Mouse (Mus musculus): ENCODE measurements around the gene Syngap1. TPM values are rescaled to one million over a fixed set of nuclear protein-coding genes. Genes with fewer than 3 reads are reported as not detected.

The Syngap1 gene
- polyA plus RNA-seq, 1 experiment = 14.8 TPM

DNA sequence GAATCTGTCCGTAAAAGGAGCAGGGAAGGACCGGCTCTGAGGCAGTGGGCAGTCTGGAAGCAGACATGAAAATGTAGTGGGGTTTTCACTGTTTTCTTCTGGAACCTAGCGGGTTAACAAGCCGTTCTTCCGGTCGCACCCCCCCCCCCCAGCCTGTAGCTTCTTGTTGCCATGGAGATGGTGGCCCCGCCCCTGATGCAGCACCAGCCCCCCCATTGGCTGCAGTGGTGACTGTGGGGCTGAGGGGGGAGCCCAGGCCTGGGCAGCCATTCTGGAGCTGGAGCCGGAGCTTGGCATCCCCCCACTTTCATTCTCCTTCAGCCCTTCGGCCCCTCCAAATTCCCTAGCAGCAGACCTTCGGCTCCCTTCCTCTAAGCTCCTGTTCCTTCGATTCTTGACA, 10.4 kb downstream of the Syngap1 start:
- Histone ChIP-seq H3K27me3 (replicated peaks; ENCODE audit: control insufficient read depth, insufficient read depth, low read length) (no peaks in the 10 kb centered on the region), H3K4me1 (ENCODE audit: control insufficient read depth, insufficient read depth, low read length) (peaks cover 4% of the 10 kb centered on the region), H3K4me3 (ENCODE audit: insufficient read depth, low read depth, low read length) (peak overlapping the region; percentile 33), H3K36me3 (ENCODE audit: control insufficient read depth, insufficient read depth, low read length) (no peaks in the 10 kb centered on the region), H3K27ac (ENCODE audit: insufficient read depth, low read depth, low read length) (no peak overlapping the region)
- peak; percentile 75 for DNase-seq
- WGBS = 7% methylated on average over 11 of the region's 11 CpGs
- TF ChIP-seq POLR2A (IDR thresholded peaks at IDR 0.05; ENCODE audit: low read depth, low read length) (no peak), CTCF (conservative IDR thresholded peaks at IDR 0.05; ENCODE audit: insufficient read depth, insufficient read length, low read depth, low read length) (no peak)

DNA sequence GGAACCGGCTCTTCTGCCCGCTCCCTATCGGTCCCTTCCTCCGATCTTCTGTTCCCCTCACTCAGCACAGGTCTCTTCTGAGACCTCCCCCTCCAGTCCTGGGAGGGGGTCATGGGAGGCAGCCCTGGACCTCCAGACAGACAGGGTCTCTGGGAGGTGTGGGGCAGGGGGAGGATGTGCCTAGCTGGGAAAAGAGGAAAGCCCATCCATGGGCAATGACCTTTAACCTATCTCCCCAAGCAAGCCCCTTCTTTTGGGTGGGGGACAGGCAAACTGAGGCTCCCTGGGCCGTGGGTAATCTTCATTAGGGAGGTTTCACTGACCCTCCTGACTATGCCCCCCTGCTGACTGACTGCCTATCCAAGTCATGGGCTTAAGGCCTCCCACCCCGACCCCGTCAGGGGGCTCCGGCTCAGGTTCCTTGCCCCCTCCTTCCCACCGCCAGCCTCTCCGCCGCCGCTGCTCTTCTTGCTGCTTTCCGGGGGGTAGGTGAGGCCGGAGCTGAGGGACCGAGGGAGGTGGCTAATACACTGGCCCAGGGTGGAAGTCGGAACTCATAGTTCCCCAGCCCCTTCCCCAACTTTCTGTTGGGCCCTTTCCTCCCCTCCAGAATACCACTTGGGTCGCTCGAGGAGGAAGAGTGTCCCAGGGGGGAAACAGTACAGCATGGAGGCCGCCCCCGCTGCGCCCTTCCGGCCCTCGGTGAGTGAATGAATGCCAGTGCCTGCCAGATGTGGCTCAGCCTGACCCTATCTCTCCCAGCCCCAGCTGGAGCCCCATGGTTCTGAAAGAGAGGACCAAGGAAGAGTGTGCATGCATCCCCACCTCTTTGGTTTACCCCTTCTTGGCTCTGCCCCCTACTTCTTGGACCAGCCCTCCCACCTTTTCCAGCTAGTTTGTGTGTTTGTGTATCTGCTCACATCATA, 11.2 kb downstream of the Syngap1 start:
- no peak overlapping the region for H3K27ac ChIP-seq (ENCODE audit: insufficient read depth, low read depth, low read length)
- peaks cover 4% of the 10 kb centered on the region for H3K4me1 ChIP-seq (ENCODE audit: control insufficient read depth, insufficient read depth, low read length)
- peak overlapping the region; percentile 33 for H3K4me3 ChIP-seq (ENCODE audit: insufficient read depth, low read depth, low read length)
- H3K36me3 ChIP-seq (ENCODE audit: control insufficient read depth, insufficient read depth, low read length) = no peaks in the 10 kb centered on the region
- DNase-seq = no peak
- no peaks in the 10 kb centered on the region for H3K27me3 ChIP-seq (replicated peaks; ENCODE audit: control insufficient read depth, insufficient read depth, low read length)
- WGBS = 33% methylated on average over 23 of the region's 23 CpGs
- TF ChIP-seq CTCF (conservative IDR thresholded peaks at IDR 0.05; ENCODE audit: insufficient read depth, insufficient read length, low read depth, low read length) = no peak
- TF ChIP-seq POLR2A (IDR thresholded peaks at IDR 0.05; ENCODE audit: low read depth, low read length) = no peak

DNA sequence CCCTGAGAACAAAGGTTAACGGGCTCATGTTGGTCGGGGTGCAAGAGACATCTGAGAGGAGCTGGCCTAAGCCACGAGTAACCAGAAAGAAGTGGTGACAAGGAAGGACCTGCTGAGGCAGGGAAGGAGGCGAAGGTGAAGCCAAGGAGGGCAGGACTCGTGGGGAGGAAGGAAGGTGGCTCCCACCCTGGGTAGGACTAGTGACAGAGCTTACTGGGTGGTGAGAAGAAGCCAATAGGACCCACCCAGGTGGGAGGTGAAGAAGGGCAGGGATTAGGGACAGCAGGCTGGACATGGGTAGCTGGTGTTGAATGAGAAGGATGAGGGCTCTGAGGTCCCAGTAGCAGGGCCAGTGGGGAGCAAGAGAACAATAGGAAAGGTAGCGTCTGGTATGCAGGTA, 12.1 kb downstream of the Syngap1 start:
- TF ChIP-seq CTCF (conservative IDR thresholded peaks at IDR 0.05; ENCODE audit: insufficient read depth, insufficient read length, low read depth, low read length) = no peak
- no peak for TF ChIP-seq POLR2A (IDR thresholded peaks at IDR 0.05; ENCODE audit: low read depth, low read length)

DNA sequence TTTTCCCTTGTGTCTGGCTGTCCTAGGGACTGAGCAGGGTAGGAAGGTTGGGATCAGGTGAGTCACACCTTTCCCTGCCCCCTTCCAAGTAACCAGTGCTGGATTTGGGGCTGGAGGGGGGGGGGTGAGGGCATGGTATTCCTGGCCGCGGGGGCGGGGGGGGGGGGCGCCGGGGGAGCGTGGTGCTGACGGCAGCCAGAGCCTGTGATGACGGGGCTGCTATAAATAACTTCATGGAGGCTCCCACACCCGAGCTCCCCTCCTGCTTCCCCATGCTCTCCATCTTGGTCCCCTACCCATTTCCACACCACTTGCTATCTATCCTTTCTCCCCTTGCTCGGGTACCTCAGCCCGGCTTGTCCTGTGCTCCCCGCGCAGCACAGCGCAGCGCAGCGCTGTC, 12.7 kb downstream of the Syngap1 start:
- H3K4me1 ChIP-seq (ENCODE audit: control insufficient read depth, insufficient read depth, low read length) = no peaks in the 10 kb centered on the region; the same call in none of the 2 replicates
- no peak overlapping the region for H3K4me3 ChIP-seq (ENCODE audit: insufficient read depth, low read depth, low read length)
- DNase-seq = no peak
- 28% methylated on average over 16 of the region's 16 CpGs for WGBS
- no peaks in the 10 kb centered on the region for H3K27me3 ChIP-seq (replicated peaks; ENCODE audit: control insufficient read depth, insufficient read depth, low read length)
- no peaks in the 10 kb centered on the region for H3K36me3 ChIP-seq (ENCODE audit: control insufficient read depth, insufficient read depth, low read length)
- TF ChIP-seq CTCF (conservative IDR thresholded peaks at IDR 0.05; ENCODE audit: insufficient read depth, insufficient read length, low read depth, low read length) (no peak), POLR2A (IDR thresholded peaks at IDR 0.05; ENCODE audit: low read depth, low read length) (no peak)
- no peak overlapping the region for H3K27ac ChIP-seq (ENCODE audit: insufficient read depth, low read depth, low read length)

More for the DNA sequence above, 12.1 kb downstream of the Syngap1 start:
- Histone ChIP-seq H3K27ac (ENCODE audit: insufficient read depth, low read depth, low read length) (no peak overlapping the region), H3K4me1 (ENCODE audit: control insufficient read depth, insufficient read depth, low read length) (no peaks in the 10 kb centered on the region; the same call in none of the 2 replicates), H3K27me3 (replicated peaks; ENCODE audit: control insufficient read depth, insufficient read depth, low read length) (no peaks in the 10 kb centered on the region), H3K36me3 (ENCODE audit: control insufficient read depth, insufficient read depth, low read length) (no peaks in the 10 kb centered on the region), H3K4me3 (ENCODE audit: insufficient read depth, low read depth, low read length) (no peak overlapping the region)
- DNase-seq = no peak
- 48% methylated on average over 6 of the region's 6 CpGs for WGBS

DNA sequence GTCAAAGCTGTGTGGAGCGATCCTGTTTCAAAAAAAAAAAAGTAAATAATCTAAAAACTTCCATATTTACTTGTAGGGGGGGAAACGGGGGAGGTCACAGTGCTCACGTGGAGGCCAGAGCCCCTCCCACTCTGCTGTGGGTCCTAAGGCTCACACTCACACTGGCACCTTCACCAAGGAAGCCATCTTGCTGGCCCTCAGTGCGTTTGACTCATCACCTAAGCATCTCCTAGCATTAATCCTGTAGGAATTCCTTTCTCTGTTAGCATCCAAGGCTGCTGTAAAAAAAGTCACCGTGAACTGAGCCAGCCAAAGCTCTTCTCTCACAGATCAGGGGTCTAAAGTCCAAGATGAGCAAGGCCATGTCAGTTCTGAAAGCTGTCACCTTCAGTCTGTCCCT, 15.3 kb downstream of the Syngap1 start:
- TF ChIP-seq CTCF (conservative IDR thresholded peaks at IDR 0.05; ENCODE audit: insufficient read depth, insufficient read length, low read depth, low read length) (no peak), POLR2A (IDR thresholded peaks at IDR 0.05; ENCODE audit: low read depth, low read length) (no peak)
- Histone ChIP-seq H3K36me3 (ENCODE audit: control insufficient read depth, insufficient read depth, low read length) (no peaks in the 10 kb centered on the region), H3K27ac (ENCODE audit: insufficient read depth, low read depth, low read length) (no peak overlapping the region), H3K27me3 (replicated peaks; ENCODE audit: control insufficient read depth, insufficient read depth, low read length) (no peaks in the 10 kb centered on the region), H3K4me1 (ENCODE audit: control insufficient read depth, insufficient read depth, low read length) (no peaks in the 10 kb centered on the region; the same call in 1 of the 2 replicates), H3K4me3 (ENCODE audit: insufficient read depth, low read depth, low read length) (no peak overlapping the region)
- no peak for DNase-seq
- 75% methylated on average over 5 of the region's 5 CpGs for WGBS

DNA sequence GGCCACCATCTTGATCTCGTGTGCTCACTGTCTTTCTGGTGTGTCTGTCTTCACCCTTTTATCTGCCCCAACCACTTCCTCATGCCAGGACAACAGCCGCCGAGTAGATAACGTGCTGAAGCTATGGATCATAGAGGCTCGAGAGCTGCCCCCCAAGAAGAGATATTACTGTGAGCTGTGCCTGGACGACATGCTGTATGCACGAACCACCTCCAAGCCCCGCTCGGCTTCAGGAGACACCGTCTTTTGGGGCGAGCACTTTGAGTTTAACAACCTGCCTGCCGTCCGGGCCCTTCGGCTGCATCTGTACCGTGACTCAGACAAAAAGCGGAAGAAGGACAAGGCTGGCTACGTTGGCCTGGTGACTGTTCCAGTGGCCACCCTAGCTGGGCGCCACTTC, 15.8 kb downstream of the Syngap1 start:
- Histone ChIP-seq H3K4me1 (ENCODE audit: control insufficient read depth, insufficient read depth, low read length) (no peaks in the 10 kb centered on the region; the same call in 1 of the 2 replicates), H3K36me3 (ENCODE audit: control insufficient read depth, insufficient read depth, low read length) (no peaks in the 10 kb centered on the region), H3K4me3 (ENCODE audit: insufficient read depth, low read depth, low read length) (no peak overlapping the region), H3K27ac (ENCODE audit: insufficient read depth, low read depth, low read length) (no peak overlapping the region), H3K27me3 (replicated peaks; ENCODE audit: control insufficient read depth, insufficient read depth, low read length) (no peaks in the 10 kb centered on the region)
- 92% methylated on average over 18 of the region's 18 CpGs for WGBS
- DNase-seq = no peak
- TF ChIP-seq POLR2A (IDR thresholded peaks at IDR 0.05; ENCODE audit: low read depth, low read length) = no peak
- no peak for TF ChIP-seq CTCF (conservative IDR thresholded peaks at IDR 0.05; ENCODE audit: insufficient read depth, insufficient read length, low read depth, low read length)

DNA sequence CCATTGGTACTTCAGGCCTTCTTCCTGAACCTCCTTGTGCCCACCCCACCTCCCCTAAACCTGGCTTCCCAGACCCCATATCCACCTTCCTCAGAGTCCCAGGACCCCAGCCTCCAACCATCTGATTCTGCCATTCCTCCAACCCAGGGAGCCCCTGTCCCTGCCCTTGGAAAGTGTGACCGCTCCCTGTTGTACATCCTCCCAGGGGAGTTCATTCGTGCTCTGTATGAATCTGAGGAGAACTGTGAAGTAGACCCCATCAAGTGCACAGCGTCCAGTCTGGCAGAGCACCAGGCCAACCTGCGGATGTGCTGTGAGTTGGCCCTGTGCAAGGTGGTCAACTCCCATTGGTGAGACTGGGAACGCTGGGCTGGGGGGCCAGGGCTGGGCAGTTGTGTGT, 16.8 kb downstream of the Syngap1 start:
- DNase-seq = no peak
- Histone ChIP-seq H3K27ac (ENCODE audit: insufficient read depth, low read depth, low read length) (no peak overlapping the region), H3K4me3 (ENCODE audit: insufficient read depth, low read depth, low read length) (no peak overlapping the region), H3K36me3 (ENCODE audit: control insufficient read depth, insufficient read depth, low read length) (no peaks in the 10 kb centered on the region), H3K4me1 (ENCODE audit: control insufficient read depth, insufficient read depth, low read length) (no peaks in the 10 kb centered on the region), H3K27me3 (replicated peaks; ENCODE audit: control insufficient read depth, insufficient read depth, low read length) (no peaks in the 10 kb centered on the region)
- no peak for TF ChIP-seq POLR2A (IDR thresholded peaks at IDR 0.05; ENCODE audit: low read depth, low read length)
- no peak for TF ChIP-seq CTCF (conservative IDR thresholded peaks at IDR 0.05; ENCODE audit: insufficient read depth, insufficient read length, low read depth, low read length)
- WGBS = 92% methylated on average over 5 of the region's 5 CpGs

Measured in kidney, adult 2 months (tissue).